9 mouse cellular contexts compared by ENCODE assay signal in the genomic region with DNA sequence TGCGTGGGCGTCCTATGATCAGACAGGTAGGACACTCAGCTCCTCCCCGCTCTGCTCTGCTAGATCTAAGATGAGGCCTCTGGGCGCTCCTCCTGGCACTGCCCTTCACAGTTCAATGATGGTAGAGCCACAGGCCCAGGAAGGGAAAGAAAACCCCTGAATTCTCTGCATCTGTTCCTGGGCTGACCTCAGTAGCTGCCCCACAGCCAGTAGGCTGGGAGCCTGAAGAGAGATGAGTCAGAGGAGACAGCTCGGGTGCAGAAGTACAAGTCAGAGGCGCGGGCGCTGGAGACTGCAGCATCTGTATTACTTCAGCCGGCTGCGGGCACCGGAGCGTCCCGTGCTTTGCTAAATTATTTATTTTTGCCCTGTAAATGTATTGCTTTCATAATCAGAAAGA. TPM values are rescaled to one million over a fixed set of nuclear protein-coding genes. Genes with fewer than 3 reads are reported as not detected.
A peak's percentile ranks its signal among the peaks of the same experiment; 100 is the strongest.
DNase-seq lines count a peak whose midpoint lies in the region; ATAC-seq and TF ChIP-seq lines count a peak whose summit lies in the region.
"Had no signal": no experiment of that assay in that cellular context is flagged by ENCODE, and none has a peak within 500 bp of the region (broad histone marks: within the 10 kb centered on the region; RNA-seq: fewer than 3 reads in every experiment).

No protein-coding gene starts in this region.

- ATAC-seq in intestine, embryonic 16.5 days, result no peak
- ATAC-seq in lung, embryonic 14.5 days (ENCODE audit: insufficient read depth), result no peak

- H3K27ac ChIP-seq in gastrocnemius, adult 2 months, result peak overlapping the region; percentile 55
- peak overlapping the region; percentile 63 for H3K27ac ChIP-seq in intestine, embryonic 16.5 days (ENCODE audit: low read length)
- H3K27ac ChIP-seq in lung, embryonic 14.5 days (ENCODE audit: low read depth), result peak overlapping the region; percentile 10; the same call in 1 of the 2 replicates

- H3K4me3 ChIP-seq in gastrocnemius, adult 2 months, result peak overlapping the region; percentile 30
- H3K4me3 ChIP-seq in intestine, embryonic 16.5 days (ENCODE audit: low read length), result no peak overlapping the region
- H3K4me3 ChIP-seq in lung, embryonic 14.5 days (ENCODE audit: low read depth, low read length), result no peak overlapping the region

- intact Hi-C loops in gastrocnemius, adult 2 months (cut with DNase I), result no loop called here

- peak; percentile 26 to 29 for DNase-seq in layer of hippocampus, adult 8-10 months (ENCODE audit: low spot score in 2 of 2)
- no peak for DNase-seq in layer of hippocampus, adult 11-12 months (ENCODE audit: low spot score)
- peak; percentile 88 for DNase-seq in adrenal gland, adult 2 months
- peak; percentile 88 for DNase-seq in gastrocnemius, adult 2 months
- peak; percentile 49 for DNase-seq in lung, embryonic 14.5 days
- DNase-seq in retina, embryonic 14.5 days (ENCODE audit: low spot score), result no peak
- no peak for DNase-seq in yolk sac, embryonic 10.5 days (ENCODE audit: low spot score)

- H3K27me3 ChIP-seq in intestine, embryonic 16.5 days (replicated peaks; ENCODE audit: control insufficient read depth, insufficient read depth, low read length), result no peaks in the 10 kb centered on the region
- no peaks in the 10 kb centered on the region for H3K27me3 ChIP-seq in lung, embryonic 14.5 days (ENCODE audit: insufficient read depth, low read length)

- no peak overlapping the region for H3K4me2 ChIP-seq in intestine, embryonic 16.5 days (ENCODE audit: low read depth, low read length)
- H3K4me2 ChIP-seq in lung, embryonic 14.5 days, result peak overlapping the region; percentile 4; the same call in 1 of the 2 replicates

- TF ChIP-seq CTCF in gastrocnemius, adult 2 months (IDR thresholded peaks at IDR 0.05), result no peak
- TF ChIP-seq CTCF in lung, embryonic 14.5 days (IDR thresholded peaks at IDR 0.05; ENCODE audit: low read depth), result no peak

- peak overlapping the region; percentile 43; the same call in 1 of the 2 replicates for H3K9ac ChIP-seq in intestine, embryonic 16.5 days (ENCODE audit: low read depth, low read length)
- 0 out of 2 replicates have a peak overlapping the region, but pooled peaks have one; percentile 18 for H3K9ac ChIP-seq in lung, embryonic 14.5 days

- 47% methylated on average over 13 of the region's 13 CpGs for WGBS in intestine, embryonic 16.5 days
- 35% methylated on average over 13 of the region's 13 CpGs for WGBS in lung, embryonic 14.5 days

- H3K9me3 ChIP-seq in intestine, embryonic 16.5 days (ENCODE audit: control insufficient read depth, low read length), result no peaks in the 10 kb centered on the region
- H3K9me3 ChIP-seq in lung, embryonic 14.5 days (ENCODE audit: low read depth, low read length), result no peaks in the 10 kb centered on the region

- H3K36me3 ChIP-seq in intestine, embryonic 16.5 days (ENCODE audit: control insufficient read depth, insufficient read depth, low read length), result no peaks in the 10 kb centered on the region
- peaks cover 5% of the 10 kb centered on the region; the same call in 1 of the 2 replicates for H3K36me3 ChIP-seq in lung, embryonic 14.5 days (ENCODE audit: insufficient read depth)

- H3K4me1 ChIP-seq in intestine, embryonic 16.5 days (ENCODE audit: control insufficient read depth, insufficient read depth, low read length), result peaks cover 54% of the 10 kb centered on the region
- peaks cover 25% of the 10 kb centered on the region; the same call in 1 of the 2 replicates for H3K4me1 ChIP-seq in lung, embryonic 14.5 days (ENCODE audit: insufficient read depth)

RNA-seq across cellular contexts. Expression of gene Glipr2, which starts 11.4 kb away (rescaled TPM):
- total RNA-seq in layer of hippocampus, adult 8-10 months (2022), result 1 to 10 TPM; 2.1 to 5.8 (median 4.5) TPM
- 1 to 10 TPM; 3.9 to 4.4 TPM for total RNA-seq in adrenal gland, adult 2 months (2021)
- polyA plus RNA-seq in adrenal gland, adult 2 months (2012; rRNA removed), result 2.3 and 3.2 TPM in 2 replicates
- total RNA-seq in gastrocnemius, adult 2 months (2021), result 1 to 10 TPM; 1.8 to 4.0 TPM
- polyA plus RNA-seq in intestine, embryonic 16.5 days (2015; fragmentation: Nextera tagmentation; extraction: Ambion mirVana), result 69.4 and 78.5 TPM in 2 replicates
- polyA plus RNA-seq in lung, embryonic 14.5 days (2014; fragmentation: Nextera tagmentation; extraction: Ambion mirVana), result 77.4 and 82.8 TPM in 2 replicates

RNA-seq across cellular contexts. Expression of gene Ccin, which starts 14.6 kb away (rescaled TPM):
- not detected for total RNA-seq in layer of hippocampus, adult 8-10 months (2022)
- not detected for total RNA-seq in adrenal gland, adult 2 months (2021)
- 0.04 TPM in 1 of 2 replicates, not detected in the other for polyA plus RNA-seq in adrenal gland, adult 2 months (2012; rRNA removed)
- not detected for total RNA-seq in gastrocnemius, adult 2 months (2021)
- not detected in 2 replicates for polyA plus RNA-seq in intestine, embryonic 16.5 days (2015; fragmentation: Nextera tagmentation; extraction: Ambion mirVana)
- polyA plus RNA-seq in lung, embryonic 14.5 days (2014; fragmentation: Nextera tagmentation; extraction: Ambion mirVana), result not detected in 2 replicates
- polyA plus RNA-seq: heart, embryonic 14.5 days had no signal

RNA-seq across cellular contexts. Expression of gene Clta, which starts 35.6 kb away (rescaled TPM):
- 100 to 1,000 TPM; 264 to 296 (median 284) TPM for total RNA-seq in layer of hippocampus, adult 8-10 months (2022)
- 100 to 1,000 TPM; 182 to 183 TPM for total RNA-seq in adrenal gland, adult 2 months (2021)
- 141 and 143 TPM in 2 replicates for polyA plus RNA-seq in adrenal gland, adult 2 months (2012; rRNA removed)
- total RNA-seq in gastrocnemius, adult 2 months (2021), result 10 to 100 TPM; 44.5 to 61.3 TPM
- polyA plus RNA-seq in intestine, embryonic 16.5 days (2015; fragmentation: Nextera tagmentation; extraction: Ambion mirVana), result 241 and 256 TPM in 2 replicates
- 227 and 237 TPM in 2 replicates for polyA plus RNA-seq in lung, embryonic 14.5 days (2014; fragmentation: Nextera tagmentation; extraction: Ambion mirVana)

Comparison
In these comparisons a context has a peak if more than half of its experiments do, and no peak if none do; other contexts are left out.
1. DNase-seq: peak in layer of hippocampus, adult 8-10 months (2 of 2), adrenal gland, adult 2 months (single experiment), gastrocnemius, adult 2 months (single experiment) and lung, embryonic 14.5 days (single experiment); none in layer of hippocampus, adult 11-12 months (single experiment), retina, embryonic 14.5 days (single experiment) and yolk sac, embryonic 10.5 days (single experiment).
2. H3K27ac ChIP-seq: peak in every context shown above with its lines; median percentile 63 in intestine, embryonic 16.5 days; 55 in gastrocnemius, adult 2 months; 10 in lung, embryonic 14.5 days.